Mouse (Mus musculus): ENCODE measurements around the gene Cdc25b. TPM values are rescaled to one million over a fixed set of nuclear protein-coding genes. Genes with fewer than 3 reads are reported as not detected.

The Cdc25b gene
- polyA plus RNA-seq, 1 experiment from 2014 or later: 48.0 TPM

- H3K9me3 ChIP-seq (replicated peaks; ENCODE audit: control insufficient read depth, low read length): no peaks in the 10 kb centered on the region
- no peaks in the 10 kb centered on the region for H3K4me1 ChIP-seq (ENCODE audit: control insufficient read depth, insufficient read depth, low read length)
- no peaks in the 10 kb centered on the region for H3K27me3 ChIP-seq (ENCODE audit: control insufficient read depth, insufficient read depth, low read length)
- H3K9ac ChIP-seq (replicated peaks; ENCODE audit: low read length): no peak overlapping the region
- WGBS: 85% methylated on average over 7 of the region's 7 CpGs
- no peak overlapping the region for H3K4me2 ChIP-seq (ENCODE audit: low read depth, low read length)
- H3K27ac ChIP-seq (replicated peaks; ENCODE audit: low read depth, low read length): no peak overlapping the region
- no peak for ATAC-seq (replicated peaks; ENCODE audit: insufficient number of reproducible peaks, low FRiP score, low TSS enrichment, low read depth)
- DNase-seq (ENCODE audit: low spot score): no peak
- H3K36me3 ChIP-seq (replicated peaks; ENCODE audit: control insufficient read depth, insufficient read depth, low read depth, low read length): peaks cover 11% of the 10 kb centered on the region
- no peak overlapping the region for H3K4me3 ChIP-seq (ENCODE audit: low read depth, low read length)
Measured at GRCm38 (mm10) chr2:131242929-131243328, 56.2 kb downstream of the Cdc25b start.

Other genes with a start within 250 kb of the Cdc25b start
- 13.3 and 15.3 TPM in 2 replicates for gene Gfra4, start 143.9 kb upstream of the Cdc25b start, polyA plus RNA-seq (2014; fragmentation: Nextera tagmentation; extraction: Ambion mirVana)
- gene Adam33, start 123.1 kb upstream of the Cdc25b start, polyA plus RNA-seq (2014; fragmentation: Nextera tagmentation; extraction: Ambion mirVana): 0.57 and 0.80 TPM in 2 replicates
- 0.07 and 0.11 TPM in 2 replicates for gene Siglec1, start 100.2 kb upstream of the Cdc25b start, polyA plus RNA-seq (2014; fragmentation: Nextera tagmentation; extraction: Ambion mirVana)
- gene Hspa12b, start 59.7 kb upstream of the Cdc25b start, polyA plus RNA-seq (2014; fragmentation: Nextera tagmentation; extraction: Ambion mirVana): 6.3 and 6.6 TPM in 2 replicates
- not detected in 2 replicates for gene Gm11037, start 53.5 kb upstream of the Cdc25b start, polyA plus RNA-seq (2014; fragmentation: Nextera tagmentation; extraction: Ambion mirVana)
- 81.2 and 88.3 TPM in 2 replicates for gene 1700037H04Rik, start 26.9 kb upstream of the Cdc25b start, polyA plus RNA-seq (2014; fragmentation: Nextera tagmentation; extraction: Ambion mirVana)
- 5.8 and 6.1 TPM in 2 replicates for gene Cenpb, start 6.9 kb upstream of the Cdc25b start, polyA plus RNA-seq (2014; fragmentation: Nextera tagmentation; extraction: Ambion mirVana)
- gene Spef1, start 333 bp downstream of the Cdc25b start, polyA plus RNA-seq (2014; fragmentation: Nextera tagmentation; extraction: Ambion mirVana): 3.4 and 4.1 TPM in 2 replicates
- gene Ap5s1, start 20.1 kb downstream of the Cdc25b start, polyA plus RNA-seq (2014; fragmentation: Nextera tagmentation; extraction: Ambion mirVana): 22.6 and 23.8 TPM in 2 replicates
- gene Mavs, start 47.1 kb downstream of the Cdc25b start, polyA plus RNA-seq (2014; fragmentation: Nextera tagmentation; extraction: Ambion mirVana): 13.3 and 14.3 TPM in 2 replicates
- gene Pank2, start 75.5 kb downstream of the Cdc25b start, polyA plus RNA-seq (2014; fragmentation: Nextera tagmentation; extraction: Ambion mirVana): 60.6 and 68.0 TPM in 2 replicates
- 7.7 and 8.2 TPM in 2 replicates for gene Rnf24, start 165.9 kb downstream of the Cdc25b start, polyA plus RNA-seq (2014; fragmentation: Nextera tagmentation; extraction: Ambion mirVana)

Data from embryonic facial prominence, embryonic 11.5 days (tissue).